In genomic region chr9:122595120-122595943, GRCm38 (mm10) we compare ENCODE assay signal across 9 mouse cellular contexts.
DNase-seq lines count a peak whose midpoint lies in the region; ATAC-seq and TF ChIP-seq lines count a peak whose summit lies in the region.
"Had no signal": no experiment of that assay in that cellular context is flagged by ENCODE, and none has a peak within 500 bp of the region (broad histone marks: within the 10 kb centered on the region; RNA-seq: fewer than 3 reads in every experiment).

No protein-coding gene starts in this region.

- peak overlapping the region; percentile 28 for H3K4me3 ChIP-seq in layer of hippocampus, adult 2 months
- H3K4me3 ChIP-seq in embryonic facial prominence, embryonic 15.5 days (replicated peaks): peak overlapping the region; percentile 11; the same call in 1 of the 2 replicates
- peak overlapping the region; percentile 25 for H3K4me3 ChIP-seq in limb, embryonic 10.5 days
- H3K4me3 ChIP-seq in neural tube, embryonic 15.5 days (replicated peaks): peak overlapping the region; percentile 38

- no peak for DNase-seq in layer of hippocampus, adult 2 months (ENCODE audit: low spot score in 2 of 2)
- no peak for DNase-seq in layer of hippocampus, postnatal 14 days (ENCODE audit: low spot score in 2 of 2)
- peak; percentile 38 for DNase-seq in limb, embryonic 10.5 days (ENCODE audit: low spot score)
- DNase-seq in right cerebral cortex, postnatal 10 days (ENCODE audit: low spot score in 2 of 2): no peak
- DNase-seq in cerebellum, postnatal 14 days: no peak
- DNase-seq in spleen, postnatal 10 days (ENCODE audit: low spot score in 2 of 2): no peak
- DNase-seq: heart, postnatal 14 days had no signal

- H3K9me3 ChIP-seq in embryonic facial prominence, embryonic 15.5 days (replicated peaks): no peaks in the 10 kb centered on the region
- no peaks in the 10 kb centered on the region for H3K9me3 ChIP-seq in limb, embryonic 10.5 days (replicated peaks)
- no peaks in the 10 kb centered on the region for H3K9me3 ChIP-seq in neural tube, embryonic 15.5 days (replicated peaks)

- H3K36me3 ChIP-seq in embryonic facial prominence, embryonic 15.5 days: no peaks in the 10 kb centered on the region
- H3K36me3 ChIP-seq in limb, embryonic 10.5 days: no peaks in the 10 kb centered on the region
- H3K36me3 ChIP-seq in neural tube, embryonic 15.5 days: no peaks in the 10 kb centered on the region

- no peak for TF ChIP-seq CTCF in layer of hippocampus, adult 2 months (conservative IDR thresholded peaks at IDR 0.05)

- peak overlapping the region; percentile 73 for H3K27ac ChIP-seq in layer of hippocampus, adult 2 months
- H3K27ac ChIP-seq in embryonic facial prominence, embryonic 15.5 days (replicated peaks): no peak overlapping the region
- no peak overlapping the region for H3K27ac ChIP-seq in limb, embryonic 10.5 days
- peak overlapping the region; percentile 56 for H3K27ac ChIP-seq in neural tube, embryonic 15.5 days (replicated peaks)

- peaks cover 30% of the 10 kb centered on the region for H3K27me3 ChIP-seq in embryonic facial prominence, embryonic 15.5 days
- H3K27me3 ChIP-seq in limb, embryonic 10.5 days (ENCODE audit: low read depth, poor library complexity, severe bottlenecking): peaks cover 48% of the 10 kb centered on the region
- H3K27me3 ChIP-seq in neural tube, embryonic 15.5 days (replicated peaks): no peaks in the 10 kb centered on the region

- no peak overlapping the region for H3K9ac ChIP-seq in embryonic facial prominence, embryonic 15.5 days
- H3K9ac ChIP-seq in neural tube, embryonic 15.5 days (replicated peaks): peak overlapping the region; percentile 41

- H3K4me2 ChIP-seq in embryonic facial prominence, embryonic 15.5 days (replicated peaks): peak overlapping the region; percentile 28
- H3K4me2 ChIP-seq in neural tube, embryonic 15.5 days: peak overlapping the region; percentile 63

- peaks cover 7% of the 10 kb centered on the region for H3K4me1 ChIP-seq in embryonic facial prominence, embryonic 15.5 days
- H3K4me1 ChIP-seq in limb, embryonic 10.5 days: peaks cover 14% of the 10 kb centered on the region
- peaks cover 40% of the 10 kb centered on the region for H3K4me1 ChIP-seq in neural tube, embryonic 15.5 days

- 3% methylated on average over 30 of the region's 31 CpGs for WGBS in embryonic facial prominence, embryonic 15.5 days
- WGBS in limb, embryonic 10.5 days: 5% methylated on average over 31 of the region's 31 CpGs
- 3% methylated on average over 31 of the region's 31 CpGs for WGBS in neural tube, embryonic 15.5 days

- ATAC-seq in embryonic facial prominence, embryonic 15.5 days (ENCODE audit: insufficient number of reproducible peaks, low FRiP score, low TSS enrichment, low read depth): no peak
- peak; percentile 45 for ATAC-seq in neural tube, embryonic 15.5 days (ENCODE audit: low FRiP score)

Comparison
In these comparisons a context has a peak if more than half of its experiments do, and no peak if none do; other contexts are left out.
1. H3K27ac ChIP-seq: peak in layer of hippocampus, adult 2 months (single experiment) and neural tube, embryonic 15.5 days (single experiment); none in embryonic facial prominence, embryonic 15.5 days (single experiment) and limb, embryonic 10.5 days (single experiment).
2. Peak in every context shown above with its lines, with median percentiles within 50 percentile points of each other: H3K4me3 ChIP-seq.